Mouse (Mus musculus): ENCODE results near the gene Gm12166.
"Not testable (repeated sequence)": the region's sequence is repeated elsewhere in the genome, so short reads cannot be mapped to it uniquely, and the experiment has no call there.

Gene Gm12166

DNA sequence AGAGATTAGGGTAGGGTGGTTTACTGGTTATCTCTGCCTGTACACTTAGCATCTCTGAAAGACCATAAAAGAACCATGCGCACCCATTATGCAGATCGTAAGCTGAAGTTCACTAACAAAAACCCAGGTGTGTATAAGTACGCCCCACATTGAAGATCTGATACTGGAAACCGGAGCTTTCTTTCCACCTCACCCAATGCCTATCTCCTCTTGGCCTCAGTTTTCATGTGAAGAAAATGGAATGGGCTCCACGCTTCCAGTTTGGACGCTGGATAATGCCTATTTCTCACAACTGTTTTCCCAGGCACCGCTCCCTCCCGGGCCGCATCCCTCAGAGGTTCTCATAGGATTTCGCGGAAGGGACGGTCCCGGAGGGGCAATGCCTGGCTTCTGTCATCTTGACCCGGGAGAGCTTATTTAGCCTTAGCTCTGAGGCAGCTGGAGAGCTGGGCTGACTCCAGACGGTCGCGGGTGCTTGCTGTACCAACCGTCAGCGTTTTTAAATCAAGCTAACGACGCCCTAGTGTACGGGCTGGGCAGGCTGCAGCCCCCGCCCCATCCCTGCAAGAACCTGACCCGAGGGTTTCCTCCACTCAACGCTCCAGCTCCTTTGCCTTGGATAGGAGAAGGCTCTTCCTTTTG, 4.8 kb upstream of the Gm12166 start:
- DNase-seq (ENCODE audit: inconsistent age in 2 of 2, low spot score in 1 of 2), result peak in 1 of 2 experiments; percentile 59

- DNase-seq (ENCODE audit: inconsistent age in 2 of 2, low spot score in 1 of 2), result peak; percentile 49 to 76
These were observed 4.0 kb upstream of the Gm12166 start, which contains the start of gene Adam19 for GRCm38 (mm10) chr11:46055896-46056769. TSS of gene Adam19 (plus strand) at chr11:46055992.

DNA sequence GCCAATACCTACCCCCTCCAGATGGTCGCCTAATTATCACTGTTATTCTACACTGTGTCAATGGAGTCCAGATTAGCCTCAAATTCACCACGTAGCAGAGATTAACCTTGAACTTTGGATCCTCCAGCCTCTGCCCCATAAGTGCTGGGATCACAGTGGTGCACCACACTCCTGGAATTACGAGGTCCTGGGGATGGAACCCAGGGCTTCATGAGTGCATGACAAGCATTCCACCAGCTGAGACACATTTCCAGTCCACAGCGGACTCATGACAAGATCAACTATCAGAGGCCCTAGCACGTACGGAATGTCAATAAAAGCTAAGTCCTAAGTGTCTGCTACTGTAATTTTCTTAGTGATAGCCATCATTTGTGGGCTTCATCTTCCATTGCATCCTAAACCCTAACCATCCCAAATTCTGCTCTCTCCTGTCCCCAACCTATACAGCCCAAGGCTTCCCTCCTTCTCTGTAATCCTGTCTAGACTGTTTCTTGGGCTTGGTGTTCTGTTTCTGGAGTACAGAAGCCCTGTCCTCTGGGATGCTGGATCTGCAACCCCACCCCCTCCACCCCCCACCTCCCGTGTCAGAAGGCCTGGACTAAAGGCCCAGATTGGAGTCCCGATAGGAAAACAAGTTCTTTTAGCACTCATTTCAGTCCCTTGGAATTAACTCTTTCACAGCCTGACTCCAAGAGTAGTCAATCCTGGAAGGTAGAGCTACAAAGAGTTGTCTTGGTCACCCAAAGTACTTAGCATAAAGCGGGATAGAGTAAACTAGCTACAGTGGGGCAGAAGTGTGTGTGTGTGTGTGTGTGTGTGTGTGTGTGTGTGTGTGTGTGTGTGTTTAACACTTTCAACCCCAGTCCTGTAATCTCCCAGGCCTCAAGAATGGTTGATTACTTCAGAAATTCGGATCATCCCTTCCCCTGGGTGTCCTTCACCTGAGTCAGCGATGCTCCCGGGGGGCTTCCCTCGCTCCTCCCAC, 3.1 kb upstream of the Gm12166 start:
- no peak for DNase-seq (ENCODE audit: inconsistent age in 2 of 2, low spot score in 1 of 2)

- DNase-seq (ENCODE audit: inconsistent age in 2 of 2, low spot score in 1 of 2), result no peak
These were observed 2.2 kb upstream of the Gm12166 start for GRCm38 (mm10) chr11:46054311-46054710.

DNA sequence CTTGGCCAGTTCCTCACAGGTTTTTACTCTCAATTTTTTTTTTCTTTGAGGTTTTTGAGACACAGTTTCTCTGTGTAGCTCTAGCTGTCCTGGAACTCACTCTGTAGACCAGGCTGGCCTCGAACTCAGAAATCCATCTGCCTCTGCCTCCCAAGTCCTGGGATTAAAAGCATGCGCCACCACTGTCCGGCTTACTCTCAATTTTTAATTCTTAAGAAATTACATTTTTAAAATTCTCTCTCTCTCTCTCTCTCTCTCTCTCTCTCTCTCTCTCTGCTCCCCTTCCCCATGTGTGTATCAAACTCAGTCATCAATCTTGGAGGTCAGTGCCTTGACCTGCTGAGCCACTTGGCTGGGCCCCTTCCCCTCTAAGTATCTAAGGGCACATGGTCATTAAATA, 1.3 kb upstream of the Gm12166 start:
- not testable (repeated sequence) for DNase-seq (ENCODE audit: inconsistent age in 2 of 2, low spot score in 1 of 2)

DNA sequence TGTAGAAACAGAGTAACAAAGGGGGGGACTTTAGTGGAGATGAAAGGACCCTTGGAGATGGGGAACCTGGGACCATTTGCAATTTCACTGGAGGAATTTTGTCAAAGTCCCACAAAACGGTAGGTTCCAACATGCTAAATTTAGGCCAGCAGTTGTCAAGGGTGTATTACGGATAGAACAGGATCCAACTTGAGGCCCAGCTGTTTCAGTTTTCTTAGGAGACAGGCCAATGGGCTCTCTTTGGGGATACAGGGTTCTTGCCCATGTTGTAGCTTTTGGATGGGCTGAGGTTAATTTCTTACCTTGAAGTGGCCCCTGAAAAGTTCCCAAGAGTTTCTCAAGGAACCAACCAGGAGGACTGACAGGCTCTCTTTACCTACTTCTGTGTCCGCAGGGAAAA, 4.9 kb downstream of the Gm12166 start:
- DNase-seq (ENCODE audit: inconsistent age in 2 of 2, low spot score in 1 of 2), result no peak

GRCm38 (mm10) chr11:46044781-46045180, 7.3 kb downstream of the Gm12166 start:
- DNase-seq (ENCODE audit: inconsistent age in 2 of 2, low spot score in 1 of 2), result no peak

GRCm38 (mm10) chr11:46041607-46042267, 10.4 kb downstream of the Gm12166 start:
- no peak for DNase-seq (ENCODE audit: inconsistent age in 2 of 2, low spot score in 1 of 2)

GRCm38 (mm10) chr11:46040841-46041556, 11.1 kb downstream of the Gm12166 start:
- no peak for DNase-seq (ENCODE audit: inconsistent age in 2 of 2, low spot score in 1 of 2)

DNA sequence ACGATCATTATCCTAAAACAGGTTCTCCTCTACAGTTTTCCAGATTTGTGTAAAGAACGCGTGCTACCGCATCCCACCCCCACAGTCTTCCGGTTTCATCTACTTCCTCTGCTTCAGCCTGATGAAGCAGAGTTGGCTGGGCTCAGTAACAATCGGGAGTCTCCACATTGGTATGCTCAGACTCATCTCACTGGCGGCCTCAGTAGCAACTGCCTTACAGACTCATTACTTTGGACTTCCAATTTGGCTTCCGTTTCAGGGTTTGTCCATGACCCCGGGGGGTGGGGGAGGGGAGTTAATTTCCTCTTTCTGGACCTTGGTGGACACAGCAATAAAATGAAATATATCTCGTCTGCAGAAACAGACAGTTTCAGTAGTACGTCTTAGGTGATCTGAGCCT, 12.8 kb downstream of the Gm12166 start:
- DNase-seq (ENCODE audit: inconsistent age in 2 of 2, low spot score in 1 of 2), result peak; percentile 33 to 82

DNA sequence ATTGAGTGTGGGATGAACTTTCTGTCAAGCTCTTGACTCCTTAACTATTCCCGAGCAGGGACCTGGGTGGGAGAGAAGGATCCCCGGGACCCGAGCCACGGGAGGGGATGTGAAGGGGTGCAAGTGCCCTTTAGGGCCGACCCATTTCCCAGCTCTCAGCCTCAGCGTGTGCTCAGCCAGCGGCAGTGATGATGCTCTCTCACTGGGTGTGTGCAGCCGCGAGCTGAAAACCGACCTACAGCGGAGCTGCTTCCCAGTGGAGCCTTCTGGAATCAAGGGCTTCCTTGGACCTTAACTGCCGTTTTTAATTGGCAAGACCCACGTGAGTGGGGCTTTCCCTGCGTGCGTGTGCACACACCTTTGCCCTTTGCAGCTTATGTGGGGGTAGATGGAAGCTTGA, 13.2 kb downstream of the Gm12166 start:
- no peak for DNase-seq (ENCODE audit: inconsistent age in 2 of 2, low spot score in 1 of 2)

GRCm38 (mm10) chr11:46036374-46036773, 15.7 kb downstream of the Gm12166 start:
- DNase-seq (ENCODE audit: inconsistent age in 2 of 2, low spot score in 1 of 2), result no peak

DNA sequence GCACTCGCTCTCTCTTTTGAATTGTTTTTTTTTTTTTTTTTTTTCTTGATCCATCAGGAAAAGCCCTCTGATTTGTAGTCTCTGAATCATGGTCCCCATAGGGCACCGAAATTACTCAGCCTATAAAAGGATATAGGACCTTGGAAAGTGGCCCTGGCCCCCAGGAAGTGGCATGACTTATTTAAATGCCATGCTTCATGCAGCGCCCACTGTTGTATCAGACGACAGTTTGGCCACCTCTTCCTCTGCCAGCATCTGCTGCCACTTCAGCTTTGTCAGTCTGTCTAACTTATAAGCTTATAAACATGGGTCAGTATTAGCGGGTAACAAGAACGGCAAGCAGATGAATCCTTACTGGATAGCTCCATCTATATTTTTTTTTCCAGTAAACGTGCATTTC, 19.2 kb downstream of the Gm12166 start:
- peak; percentile 20 to 79 for DNase-seq (ENCODE audit: inconsistent age in 2 of 2, low spot score in 1 of 2)

- DNase-seq (ENCODE audit: inconsistent age in 2 of 2, low spot score in 1 of 2), result no peak
These were observed 20.7 kb downstream of the Gm12166 start for GRCm38 (mm10) chr11:46031470-46031869.

GRCm38 (mm10) chr11:46030026-46030425, 22.1 kb downstream of the Gm12166 start:
- no peak for DNase-seq (ENCODE audit: inconsistent age in 2 of 2, low spot score in 1 of 2)

DNA sequence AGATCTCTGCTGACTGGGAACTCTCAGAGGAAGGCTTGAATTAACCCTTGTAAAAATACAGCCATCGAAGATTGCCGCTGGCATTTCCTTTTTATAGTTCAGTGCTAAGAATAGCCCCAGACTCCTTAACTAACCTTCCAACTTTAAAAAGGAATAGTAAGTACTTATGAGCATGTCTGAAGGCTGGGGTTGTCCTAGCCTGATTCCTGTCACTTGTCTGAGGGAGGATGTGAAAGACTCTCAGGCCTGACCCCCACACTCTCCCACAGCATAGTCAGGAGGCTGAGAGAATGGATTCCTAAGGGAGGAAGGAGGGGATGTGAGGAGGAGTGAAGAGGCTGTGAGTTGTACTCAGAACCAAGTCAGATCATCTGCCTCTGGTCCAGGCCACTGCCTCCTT, 22.6 kb downstream of the Gm12166 start:
- DNase-seq (ENCODE audit: inconsistent age in 2 of 2, low spot score in 1 of 2), result no peak

GRCm38 (mm10) chr11:46027952-46028814, 23.9 kb downstream of the Gm12166 start:
- no peak for DNase-seq (ENCODE audit: inconsistent age in 2 of 2, low spot score in 1 of 2)

DNA sequence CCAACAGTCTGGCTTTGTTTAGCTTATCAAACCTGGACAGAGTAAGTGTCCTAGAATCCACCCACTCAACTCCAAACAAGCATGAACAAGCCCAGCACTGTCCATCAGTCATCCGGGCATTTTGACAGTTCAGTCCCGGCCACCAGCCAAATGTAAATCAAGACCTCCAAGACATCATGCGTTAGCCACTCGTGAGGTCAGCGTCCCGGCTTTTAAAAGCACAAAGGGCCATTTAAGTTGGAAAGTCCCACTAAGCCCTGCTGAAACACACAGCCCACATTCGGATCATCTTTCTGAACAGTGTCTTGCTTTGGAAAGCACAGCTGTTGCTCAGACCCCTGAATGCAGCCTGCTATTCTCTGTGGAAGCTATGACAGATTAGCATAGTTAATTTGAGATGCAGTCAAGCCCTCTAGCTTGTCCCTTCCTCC, 26.1 kb downstream of the Gm12166 start:
- DNase-seq (ENCODE audit: inconsistent age in 2 of 2, low spot score in 1 of 2), result peak in 1 of 2 experiments; percentile 36

DNA sequence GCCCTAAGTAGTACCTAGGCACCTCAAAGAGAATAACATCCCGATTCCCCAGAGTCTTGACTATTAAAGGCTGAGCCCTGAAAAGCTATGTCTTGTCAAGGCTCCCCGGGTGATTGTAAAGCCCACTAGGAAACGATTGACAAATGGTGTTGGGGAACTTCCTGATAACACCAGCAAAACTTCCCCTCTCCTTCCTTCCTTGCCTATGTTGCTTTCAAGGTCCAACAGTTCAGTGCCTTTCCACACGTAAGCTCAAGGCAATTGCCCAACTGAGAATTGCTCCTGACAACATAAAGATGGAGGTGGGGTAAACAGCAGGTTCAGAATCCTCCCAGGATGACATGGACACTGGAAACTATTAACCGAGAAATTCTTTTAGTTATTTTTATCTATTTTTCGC, 29.1 kb downstream of the Gm12166 start:
- DNase-seq (ENCODE audit: inconsistent age in 2 of 2, low spot score in 1 of 2), result no peak
